Mouse (Mus musculus) splenic B cell, adult 2 months (primary cell): ENCODE data around the gene Bdkrb2.

ENCODE experiments used
- DNase-seq: peaks from one replicate; pipeline ENCODE4 v3.0.0-alpha.2; 2011; ENCODE audit warnings: low read depth, low spot score
- H3K27me3 ChIP-seq: 2 replicates; pipeline ENCODE4 v1.6.1; 2012; ENCODE audit warnings: mild to moderate bottlenecking, low read length, moderate library complexity, mixed read lengths; ENCODE audit not compliant: control insufficient read depth, poor library complexity, insufficient read depth, severe bottlenecking
- H3K36me3 ChIP-seq: 2 replicates; pipeline ENCODE4 v1.6.1; 2012; ENCODE audit warnings: mild to moderate bottlenecking, low read length, moderate library complexity, mixed read lengths; ENCODE audit not compliant: control insufficient read depth, poor library complexity, insufficient read depth, severe bottlenecking

Bdkrb2 gene

GRCm38 (mm10) chr12:105557250-105557925 is 5.6 kb upstream of the Bdkrb2 start:
- Histone ChIP-seq H3K27me3 (no peaks in the 10 kb centered on the region), H3K36me3 (no peaks in the 10 kb centered on the region)
- no peak for DNase-seq

- Histone ChIP-seq H3K27me3 (no peaks in the 10 kb centered on the region), H3K36me3 (no peaks in the 10 kb centered on the region)
- DNase-seq = no peak
Measured at GRCm38 (mm10) chr12:105561007-105561534, 2.0 kb upstream of the Bdkrb2 start.

DNA sequence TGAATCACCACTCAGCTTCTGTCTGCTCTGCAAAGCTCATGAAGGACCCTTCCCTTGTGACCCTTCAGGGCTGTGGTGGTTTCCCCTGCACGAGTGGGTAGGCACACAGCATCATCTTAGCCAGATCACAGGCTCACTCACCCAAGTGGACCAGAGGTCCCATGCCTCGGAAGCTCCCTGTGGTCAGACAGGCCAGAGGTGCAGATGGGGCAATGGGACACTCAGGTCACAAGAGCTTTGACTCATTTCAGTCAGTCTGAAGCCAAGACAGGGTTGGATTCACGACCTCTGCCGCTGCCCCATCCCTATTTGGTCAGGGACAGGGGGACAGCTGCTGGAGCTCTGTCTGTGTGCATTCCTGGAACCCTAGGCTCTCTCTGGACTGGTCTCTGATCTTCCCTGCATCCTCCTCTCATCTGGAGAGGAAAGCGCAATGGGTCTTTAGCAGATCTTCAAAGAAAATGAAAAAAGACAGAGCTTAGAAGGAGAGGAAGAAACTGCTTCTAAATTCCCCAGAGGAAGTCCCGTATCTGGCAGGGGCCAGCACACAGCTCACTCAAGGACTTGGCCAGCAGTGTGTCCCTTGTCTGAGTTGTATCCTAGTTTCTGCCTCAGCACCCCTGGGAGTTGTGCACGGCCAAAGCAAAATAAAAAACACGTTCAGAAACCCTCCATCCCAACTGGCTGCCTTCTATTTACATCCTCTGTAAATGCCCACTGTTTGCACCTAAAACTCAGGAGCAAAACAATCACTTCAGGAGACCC is 788 bp upstream of the Bdkrb2 start:
- H3K27me3 ChIP-seq = no peaks in the 10 kb centered on the region
- no peaks in the 10 kb centered on the region for H3K36me3 ChIP-seq
- DNase-seq = no peak

- no peak for DNase-seq
- no peaks in the 10 kb centered on the region for H3K36me3 ChIP-seq
- no peaks in the 10 kb centered on the region for H3K27me3 ChIP-seq
Measured at GRCm38 (mm10) chr12:105563726-105564275, 775 bp downstream of the Bdkrb2 start.

- no peaks in the 10 kb centered on the region for H3K27me3 ChIP-seq
- no peak for DNase-seq
- no peaks in the 10 kb centered on the region for H3K36me3 ChIP-seq
Measured at GRCm38 (mm10) chr12:105565221-105565620, 2.2 kb downstream of the Bdkrb2 start.

DNA sequence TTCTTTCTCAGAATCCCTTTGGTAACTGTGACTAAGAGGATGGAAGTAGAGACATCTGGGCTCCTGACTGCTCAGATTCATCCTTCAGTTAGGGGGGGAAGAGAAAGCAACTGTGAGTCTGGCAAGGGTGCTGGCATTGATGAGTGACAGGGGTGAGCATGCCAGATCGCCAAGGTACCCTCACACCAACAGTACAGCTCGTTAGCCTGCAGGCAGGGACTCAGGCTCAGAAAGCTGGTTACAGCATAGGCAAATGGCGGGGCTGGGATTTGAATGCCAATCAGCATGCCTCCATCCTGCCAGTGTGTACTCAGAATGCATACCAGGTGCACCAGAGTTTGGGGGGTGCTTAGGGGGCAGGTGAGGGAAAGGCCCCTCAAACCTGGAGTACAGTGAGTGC is 8.8 kb downstream of the Bdkrb2 start:
- Histone ChIP-seq H3K27me3 (no peaks in the 10 kb centered on the region), H3K36me3 (no peaks in the 10 kb centered on the region)
- DNase-seq = no peak

- Histone ChIP-seq H3K27me3 (no peaks in the 10 kb centered on the region), H3K36me3 (no peaks in the 10 kb centered on the region)
- DNase-seq = no peak
Measured at GRCm38 (mm10) chr12:105572622-105573021, 9.6 kb downstream of the Bdkrb2 start.

DNA sequence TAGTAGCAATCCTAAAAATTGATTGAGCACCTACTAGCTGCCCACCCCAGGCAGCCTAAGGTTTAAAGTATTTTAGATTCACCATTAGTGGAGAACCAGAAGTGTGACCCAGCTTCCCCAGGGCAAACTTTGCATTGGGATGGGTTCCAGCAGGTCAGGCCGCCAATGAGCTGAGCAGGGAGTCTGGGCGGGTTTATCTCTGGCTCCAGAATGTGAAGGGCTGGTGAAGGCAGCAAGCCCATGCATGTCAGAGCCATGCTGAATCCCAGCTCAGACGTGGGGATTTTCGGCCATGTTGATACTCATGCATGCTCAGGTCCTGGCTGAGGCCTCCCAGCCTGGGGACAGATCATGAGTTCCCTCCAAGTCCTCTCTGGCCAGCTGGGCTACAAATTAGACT is 11.3 kb downstream of the Bdkrb2 start:
- H3K36me3 ChIP-seq = no peaks in the 10 kb centered on the region
- no peaks in the 10 kb centered on the region for H3K27me3 ChIP-seq
- no peak for DNase-seq

DNA sequence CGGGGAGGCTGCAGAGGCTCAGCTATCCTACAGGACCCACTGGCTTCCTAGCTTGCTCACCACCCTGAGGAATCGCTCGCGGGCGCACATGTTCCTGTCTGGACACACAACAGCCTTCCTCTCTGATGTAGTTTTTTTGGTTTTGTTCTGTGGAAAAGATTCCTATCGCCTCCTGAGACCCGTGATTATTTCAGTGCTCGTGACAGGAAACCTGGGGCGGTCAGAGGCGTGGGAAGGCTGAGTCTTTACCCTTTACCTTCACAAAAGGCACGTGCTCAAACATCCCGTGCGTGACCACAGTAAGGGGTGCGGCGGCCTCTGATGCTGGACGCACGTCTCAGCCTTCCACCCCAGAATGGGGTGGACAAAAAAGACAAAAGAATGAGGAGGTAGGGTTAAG is 17.5 kb downstream of the Bdkrb2 start:
- no peak for DNase-seq
- Histone ChIP-seq H3K27me3 (no peaks in the 10 kb centered on the region), H3K36me3 (no peaks in the 10 kb centered on the region)

DNA sequence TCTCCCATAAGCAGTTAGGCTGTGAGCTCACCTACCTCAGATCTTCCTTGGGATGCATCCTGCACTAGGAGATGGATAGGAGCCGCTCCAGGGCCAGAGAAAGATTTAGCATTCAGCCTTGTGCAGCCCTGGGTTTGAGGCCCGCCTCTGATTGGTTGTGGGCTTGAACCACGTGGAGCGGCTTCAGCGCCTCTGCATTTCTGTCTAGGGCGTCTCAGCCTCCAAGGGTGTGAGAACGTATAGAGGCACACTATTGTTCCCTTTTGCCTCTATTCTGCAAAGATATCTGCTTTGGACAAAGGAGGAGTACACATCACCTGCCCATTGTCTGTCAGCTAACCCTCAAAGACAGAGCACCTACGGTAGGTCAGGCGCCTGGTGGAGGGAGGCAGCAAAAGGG is 19.5 kb downstream of the Bdkrb2 start:
- H3K36me3 ChIP-seq = no peaks in the 10 kb centered on the region
- H3K27me3 ChIP-seq = no peaks in the 10 kb centered on the region
- DNase-seq = no peak

GRCm38 (mm10) chr12:105583484-105583883 is 20.5 kb downstream of the Bdkrb2 start:
- no peaks in the 10 kb centered on the region for H3K36me3 ChIP-seq
- no peaks in the 10 kb centered on the region for H3K27me3 ChIP-seq
- DNase-seq = peak; percentile 24

DNA sequence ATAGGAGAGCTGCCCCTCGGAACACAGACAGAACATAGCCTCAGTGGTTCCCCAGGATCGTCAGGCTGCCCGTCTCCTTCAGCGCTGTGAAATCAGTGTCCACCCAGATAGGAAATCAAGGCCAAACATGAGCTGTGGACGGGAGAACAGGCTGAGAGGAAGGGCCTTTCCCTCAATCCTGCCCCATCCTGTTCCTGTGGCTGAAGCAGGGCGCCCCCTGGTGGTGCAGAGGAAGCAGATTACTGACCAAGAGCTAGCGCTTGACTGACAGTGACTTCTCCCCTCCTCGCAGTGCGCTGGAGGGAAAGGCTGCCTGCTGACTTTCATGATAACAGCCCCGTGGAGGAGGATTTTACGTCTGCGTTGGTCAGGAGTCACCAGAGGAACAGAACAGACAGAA is 21.8 kb downstream of the Bdkrb2 start:
- peak; percentile 57 for DNase-seq
- H3K27me3 ChIP-seq = no peaks in the 10 kb centered on the region
- H3K36me3 ChIP-seq = no peaks in the 10 kb centered on the region

- DNase-seq = no peak
- no peaks in the 10 kb centered on the region for H3K36me3 ChIP-seq
Measured at GRCm38 (mm10) chr12:105587526-105587925, 24.5 kb downstream of the Bdkrb2 start.

DNA sequence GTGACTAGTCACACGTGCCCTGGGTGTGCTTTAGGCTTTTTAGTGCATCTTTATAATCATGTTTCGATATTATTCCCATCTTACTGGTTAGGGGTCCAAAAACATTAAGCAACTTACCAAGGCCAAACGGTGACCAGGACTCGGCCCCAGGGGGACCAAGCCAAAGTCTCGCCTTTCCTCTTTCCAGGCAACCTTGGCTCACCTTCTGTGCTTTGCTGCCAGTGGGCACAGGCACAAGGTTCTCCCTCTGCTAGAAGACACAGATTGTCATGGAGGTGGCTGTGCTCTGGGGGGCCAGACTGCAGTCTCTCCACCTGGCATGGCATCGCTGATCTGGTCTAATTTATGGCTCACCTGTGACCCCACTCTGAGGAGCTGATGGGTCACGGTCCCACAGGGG is 27.8 kb downstream of the Bdkrb2 start:
- Histone ChIP-seq H3K27me3 (no peaks in the 10 kb centered on the region), H3K36me3 (no peaks in the 10 kb centered on the region)
- DNase-seq = no peak

More at GRCm38 (mm10) chr12:105587526-105587925, 24.5 kb downstream of the Bdkrb2 start:
- no peaks in the 10 kb centered on the region for H3K27me3 ChIP-seq

GRCm38 (mm10) chr12:105592361-105592761 is 29.3 kb downstream of the Bdkrb2 start:
- Histone ChIP-seq H3K27me3 (no peaks in the 10 kb centered on the region), H3K36me3 (no peaks in the 10 kb centered on the region)
- DNase-seq = no peak
